Mouse (Mus musculus) neural tube, embryonic 14.5 days (tissue): Measurements from ENCODE around the gene Cdk13. TPM values are rescaled to one million over a fixed set of nuclear protein-coding genes. Genes with fewer than 3 reads are reported as not detected.

Experiments
- ATAC-seq: fragments of 200-750 bp; cut with Nextera tagmentation; 2 replicates; pipeline ENCODE4 v1.8.0; 2017; ENCODE audit warnings: low read depth, mild to moderate bottlenecking, moderate TSS enrichment, moderate library complexity
- H3K27ac ChIP-seq: fragments of 300-500 bp; sonication (generic); 2 replicates; pipeline ENCODE4 v1.5.1; 2014; ENCODE audit warnings: low read depth, mild to moderate bottlenecking, control low read depth, low read length, moderate library complexity, mixed read lengths
- H3K27me3 ChIP-seq: fragments of 300-500 bp; sonication (generic); 2 replicates; pipeline ENCODE4 v1.6.1; 2014; ENCODE audit warnings: low read length; ENCODE audit not compliant: control insufficient read depth, insufficient read depth
- H3K36me3 ChIP-seq: fragments of 300-500 bp; sonication (generic); 2 replicates; pipeline ENCODE4 v1.6.1; 2014; ENCODE audit warnings: low read length, mixed read lengths; ENCODE audit not compliant: control insufficient read depth, insufficient read depth
- H3K4me1 ChIP-seq: fragments of 300-500 bp; sonication (generic); 2 replicates; pipeline ENCODE4 v1.6.1; 2014; ENCODE audit warnings: low read length; ENCODE audit not compliant: control insufficient read depth, insufficient read depth
- H3K4me2 ChIP-seq: fragments of 300-500 bp; sonication (generic); 2 replicates; pipeline ENCODE4 v1.6.1; 2014; ENCODE audit warnings: mild to moderate bottlenecking, low read depth, low read length, control low read depth
- H3K4me3 ChIP-seq: fragments of 300-500 bp; sonication (generic); 2 replicates; pipeline ENCODE4 v1.5.1; 2014; ENCODE audit warnings: low read depth, low read length, control low read depth, mixed read lengths
- H3K9ac ChIP-seq: fragments of 300-500 bp; sonication (generic); replicated peaks from 2 replicates; pipeline ENCODE4 v1.6.1; 2014; ENCODE audit warnings: low read depth, mild to moderate bottlenecking, control low read depth, low read length, mixed read lengths
- H3K9me3 ChIP-seq: fragments of 300-500 bp; sonication (generic); 2 replicates; pipeline ENCODE4 v1.6.1; 2016; ENCODE audit warnings: low read length; ENCODE audit not compliant: control insufficient read depth
- whole genome bisulfite sequencing: fragments of 180-500 bp; shearing (Covaris S2); extraction: QIAGEN DNeasy Blood & Tissue Kit; methylation state at CpG from one replicate; pipeline ENCODE4 v1.1.7; 2014; 5-methylcytosine and 5-hydroxymethylcytosine counted together
- polyA plus RNA-seq: library from polyadenylated mRNA; unstranded; fragments of >200 nt; fragmentation: Nextera tagmentation; extraction: Ambion mirVana; gene quantifications from 2 replicates; pipeline ENCODE4 v1.2.1, GENCODE M21; 2014

Gene Cdk13
- polyA plus RNA-seq, 1 experiment from 2014 or later = 22.5 TPM

DNA sequence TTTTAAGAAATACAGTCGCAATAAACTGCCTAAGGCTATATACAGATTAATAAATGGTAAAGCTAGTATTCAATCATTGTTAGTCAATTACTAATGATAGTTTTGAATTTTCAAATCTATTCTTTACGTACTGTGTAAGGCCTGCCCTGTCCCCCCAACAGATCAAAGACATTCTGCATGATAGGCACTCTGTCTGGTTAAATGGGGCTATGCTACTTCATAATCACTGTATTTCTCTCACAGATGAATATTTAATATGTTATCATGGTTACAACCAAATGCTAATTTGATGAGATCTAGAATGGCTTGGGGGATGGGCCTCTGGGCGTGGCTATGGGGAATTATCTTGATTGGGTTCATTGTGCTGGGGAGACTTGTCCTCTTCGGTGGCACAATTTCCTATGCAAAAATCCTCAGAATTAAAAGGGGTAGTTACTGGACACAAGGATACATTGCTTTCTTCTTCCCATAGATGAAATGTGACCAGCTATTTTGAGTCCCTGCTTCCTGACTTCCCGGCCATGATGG, 96.0 kb downstream of the Cdk13 start:
- Histone ChIP-seq H3K27ac (no peak overlapping the region), H3K4me2 (no peak overlapping the region), H3K4me1 (no peaks in the 10 kb centered on the region), H3K4me3 (no peak overlapping the region), H3K27me3 (no peaks in the 10 kb centered on the region), H3K9me3 (no peaks in the 10 kb centered on the region), H3K9ac (no peak overlapping the region), H3K36me3 (no peaks in the 10 kb centered on the region)
- 76% methylated on average over 5 of the region's 5 CpGs for WGBS
- 0 out of 2 replicates have a peak, but pooled peaks have one; percentile 25 for ATAC-seq

DNA sequence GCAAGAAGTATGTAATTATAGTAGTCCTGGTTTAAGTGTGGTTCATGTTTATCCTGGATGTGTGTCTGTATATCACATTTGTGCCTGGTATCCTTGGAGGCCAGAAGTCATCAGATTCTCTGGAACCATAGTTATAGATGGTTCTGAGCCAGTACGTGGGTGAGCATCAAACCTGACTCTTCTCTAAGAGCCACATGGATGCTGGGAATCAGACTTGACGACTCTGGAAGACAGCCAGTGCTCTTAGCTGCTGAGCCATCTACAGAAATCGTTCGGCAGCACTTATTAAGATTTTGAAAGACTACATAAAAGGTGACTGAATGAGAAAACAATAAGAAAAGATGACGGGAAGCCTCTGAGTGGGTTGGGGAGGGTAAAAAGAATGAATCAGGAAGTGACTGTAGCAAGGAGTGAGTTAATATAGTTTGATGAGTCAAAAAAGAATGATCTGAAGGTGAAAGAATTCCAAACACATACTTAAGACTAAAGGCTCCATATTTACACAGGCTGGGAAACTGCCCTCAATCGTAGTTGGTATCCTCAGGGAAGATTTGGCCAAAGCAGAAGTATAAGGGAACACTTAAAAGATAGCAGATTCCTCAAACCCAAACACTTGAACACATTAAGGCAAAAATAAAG, 99.6 kb downstream of the Cdk13 start:
- no peaks in the 10 kb centered on the region for H3K36me3 ChIP-seq
- no peaks in the 10 kb centered on the region for H3K9me3 ChIP-seq
- no peaks in the 10 kb centered on the region for H3K27me3 ChIP-seq
- H3K9ac ChIP-seq = no peak overlapping the region
- H3K4me3 ChIP-seq = no peak overlapping the region
- no peak overlapping the region for H3K27ac ChIP-seq
- WGBS = 85% methylated on average over 6 of the region's 6 CpGs
- no peak overlapping the region for H3K4me2 ChIP-seq
- no peak for ATAC-seq
- no peaks in the 10 kb centered on the region for H3K4me1 ChIP-seq

DNA sequence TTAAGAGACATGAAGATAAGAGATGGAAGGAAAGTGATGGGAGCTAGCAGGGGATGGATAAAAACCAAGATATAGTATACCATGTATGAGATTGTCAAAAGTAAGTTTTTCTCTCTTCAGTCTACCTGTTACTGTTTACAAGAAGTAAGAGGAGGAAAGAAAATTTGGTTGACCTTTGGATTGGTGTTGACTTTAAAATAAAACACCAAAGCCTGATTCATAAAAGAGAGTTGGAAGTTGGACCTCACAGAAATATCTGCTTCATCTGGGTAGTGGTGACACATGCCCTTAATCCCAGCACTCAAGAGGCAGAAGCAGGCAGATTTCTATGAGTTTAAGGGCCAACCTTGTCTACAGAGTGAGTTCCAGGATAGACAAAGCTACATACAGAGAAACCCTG, 102.6 kb downstream of the Cdk13 start:
- Histone ChIP-seq H3K4me2 (no peak overlapping the region), H3K27ac (no peak overlapping the region), H3K4me1 (no peaks in the 10 kb centered on the region), H3K4me3 (no peak overlapping the region), H3K9me3 (no peaks in the 10 kb centered on the region), H3K9ac (no peak overlapping the region), H3K36me3 (no peaks in the 10 kb centered on the region), H3K27me3 (no peaks in the 10 kb centered on the region)
- no peak for ATAC-seq

DNA sequence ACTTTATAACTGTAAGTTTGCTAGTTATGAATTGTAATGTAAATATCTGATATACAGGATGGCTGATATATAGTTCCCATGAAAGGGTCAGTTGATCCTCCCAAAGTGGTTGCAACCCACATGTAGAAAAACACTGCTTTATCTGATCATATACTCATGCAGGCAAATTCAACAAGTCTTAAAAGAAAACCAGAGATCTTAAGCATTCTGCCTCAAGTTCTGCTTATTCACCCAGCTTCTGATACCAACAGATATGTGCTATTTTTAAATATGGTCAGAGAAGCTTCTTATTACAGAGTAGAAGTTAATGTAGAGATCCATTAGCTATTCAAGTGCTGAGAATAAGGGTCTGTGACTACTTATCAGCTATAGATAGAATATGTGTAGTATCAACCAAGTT, 103.6 kb downstream of the Cdk13 start:
- Histone ChIP-seq H3K9ac (no peak overlapping the region), H3K4me2 (no peak overlapping the region), H3K4me3 (no peak overlapping the region), H3K27me3 (no peaks in the 10 kb centered on the region), H3K36me3 (no peaks in the 10 kb centered on the region), H3K27ac (no peak overlapping the region), H3K9me3 (no peaks in the 10 kb centered on the region), H3K4me1 (peaks cover under 1% of the 10 kb centered on the region; the same call in 1 of the 2 replicates)
- ATAC-seq = no peak

DNA sequence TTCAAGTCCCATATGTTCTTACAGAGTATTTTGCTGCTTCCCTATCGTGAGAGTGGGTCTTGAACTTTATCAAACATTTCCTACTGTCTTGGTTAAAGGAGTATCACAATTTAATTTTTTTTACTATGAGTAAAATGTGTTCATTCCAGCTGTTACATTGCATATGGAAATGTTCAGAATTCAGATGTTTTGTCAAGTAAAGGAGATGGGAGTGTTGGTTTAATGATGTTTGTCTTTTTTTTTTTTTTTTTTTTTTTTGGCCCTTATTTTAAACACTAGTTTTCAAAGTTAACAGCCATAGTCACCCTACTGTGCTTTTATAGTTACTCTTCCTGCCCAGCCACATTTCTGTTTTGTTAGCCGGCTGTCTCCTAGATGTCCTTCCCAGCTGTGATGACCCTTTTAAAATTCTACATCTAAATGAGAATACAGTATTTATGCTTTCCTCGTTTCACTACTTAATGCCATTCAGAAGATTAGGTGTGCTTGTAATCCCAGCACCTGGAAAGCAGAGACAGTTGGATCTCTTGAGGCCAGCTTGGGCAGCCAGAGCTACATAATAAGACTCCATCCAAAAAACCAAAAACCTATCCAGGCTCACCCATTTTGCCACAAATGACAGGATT, 104.7 kb downstream of the Cdk13 start:
- 65% methylated on average over 3 of the region's 3 CpGs for WGBS
- Histone ChIP-seq H3K4me2 (no peak overlapping the region), H3K36me3 (no peaks in the 10 kb centered on the region), H3K4me3 (no peak overlapping the region), H3K9me3 (no peaks in the 10 kb centered on the region), H3K27ac (no peak overlapping the region), H3K9ac (no peak overlapping the region), H3K4me1 (peaks cover 4% of the 10 kb centered on the region; the same call in 1 of the 2 replicates), H3K27me3 (no peaks in the 10 kb centered on the region)
- no peak for ATAC-seq

DNA sequence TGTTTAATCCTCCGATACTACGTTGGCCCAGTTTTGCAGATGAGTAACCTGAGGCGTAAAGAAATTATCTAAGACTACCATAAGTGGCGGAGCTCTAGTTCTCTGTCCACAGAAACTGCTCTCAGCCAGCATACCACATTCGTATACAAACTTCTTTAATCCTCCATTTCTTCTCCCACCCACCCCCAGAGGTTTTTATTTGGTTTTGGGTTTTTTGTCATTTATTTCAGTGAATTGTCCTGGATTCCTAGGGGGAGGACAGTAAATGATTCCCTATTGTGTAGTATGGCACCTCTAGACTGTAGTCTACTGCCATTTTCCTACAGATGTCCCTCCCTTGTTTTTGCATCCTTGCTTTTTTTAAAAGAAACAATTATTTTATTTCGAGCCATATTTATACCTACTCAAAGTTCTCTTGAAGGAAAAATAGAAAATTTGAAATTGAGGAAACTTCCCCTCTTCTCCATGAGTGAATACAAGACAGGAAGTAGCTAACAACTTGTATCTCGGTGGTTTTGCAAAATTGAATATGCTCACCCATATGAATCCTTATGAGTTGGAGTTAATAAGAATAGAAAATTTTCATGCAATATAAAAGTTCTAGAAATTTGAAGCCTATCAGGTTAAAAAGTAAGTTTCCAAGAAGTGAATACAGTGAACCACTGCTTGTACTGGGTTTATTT, 108.9 kb downstream of the Cdk13 start:
- H3K36me3 ChIP-seq = no peaks in the 10 kb centered on the region
- H3K4me3 ChIP-seq = peak overlapping the region; percentile 61
- H3K27ac ChIP-seq = peak overlapping the region; percentile 79; the same call in 1 of the 2 replicates
- H3K4me1 ChIP-seq = peaks cover 4% of the 10 kb centered on the region; the same call in 1 of the 2 replicates
- H3K9me3 ChIP-seq = no peaks in the 10 kb centered on the region
- H3K27me3 ChIP-seq = no peaks in the 10 kb centered on the region
- WGBS = 20% methylated on average over 7 of the region's 7 CpGs
- no peak for ATAC-seq
- H3K4me2 ChIP-seq = peak overlapping the region; percentile 80
- H3K9ac ChIP-seq = peak overlapping the region; percentile 84

DNA sequence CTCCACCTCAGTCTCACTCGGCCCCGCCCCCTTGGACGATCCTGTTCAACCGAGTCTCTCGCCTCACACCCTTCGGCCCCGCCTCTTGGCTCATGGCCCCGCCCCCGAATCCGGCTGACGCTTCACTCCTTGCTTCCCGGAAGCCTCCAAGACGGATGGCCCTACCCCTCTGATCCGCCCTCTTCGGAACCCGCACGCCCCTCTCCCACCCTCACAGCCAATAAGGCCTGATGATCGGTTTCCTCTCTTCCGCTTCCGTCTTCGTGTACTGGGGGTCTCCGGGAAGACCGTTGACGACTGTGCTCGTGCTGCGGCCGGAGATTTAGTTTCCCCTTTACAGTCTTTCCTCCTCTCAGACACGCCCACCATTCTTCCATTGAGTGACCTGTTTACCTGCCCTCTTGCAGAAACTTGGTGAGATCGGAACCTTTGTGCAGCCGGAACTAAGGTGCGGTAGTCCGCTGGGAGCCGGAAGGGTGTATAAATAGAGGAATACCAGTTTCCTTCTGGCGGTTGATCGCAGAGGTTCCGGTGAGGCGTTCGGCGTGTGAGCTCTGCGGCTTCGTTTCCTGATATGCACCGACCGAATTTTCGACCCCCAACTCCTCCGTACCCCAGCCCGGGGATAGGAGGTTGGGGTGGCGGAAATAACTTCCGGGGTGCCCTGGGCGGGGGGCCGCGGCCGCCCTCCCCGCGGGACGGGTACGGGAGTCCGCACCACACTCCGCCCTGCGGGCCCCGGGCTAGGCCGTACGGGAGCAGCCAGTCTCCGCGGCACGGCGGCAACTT, 109.8 kb downstream of the Cdk13 start, which contains the start of the genes Mplkip and Sugct:
Gene Mplkip, plus strand, starts transcription at position 282 of the 789 bp plus-strand sequence.
Gene Sugct, minus strand, starts transcription at position 643 of the 789 bp plus-strand sequence.
- H3K27ac ChIP-seq = peak within 1 kb of the TSS; percentile 79
- H3K9me3 ChIP-seq = no peaks in the 10 kb centered on the region
- peak; percentile 99 for ATAC-seq
- H3K9ac ChIP-seq = peak within 1 kb of the TSS; percentile 84
- WGBS = under 1% methylated on average over 65 of the region's 66 CpGs
- H3K4me2 ChIP-seq = peak within 1 kb of the TSS; percentile 80
- peak within 1 kb of the TSS; percentile 61 for H3K4me3 ChIP-seq
- no peaks in the 10 kb centered on the region for H3K27me3 ChIP-seq
- no peaks in the 10 kb centered on the region for H3K36me3 ChIP-seq
- H3K4me1 ChIP-seq = peaks cover 4% of the 10 kb centered on the region; the same call in 1 of the 2 replicates

DNA sequence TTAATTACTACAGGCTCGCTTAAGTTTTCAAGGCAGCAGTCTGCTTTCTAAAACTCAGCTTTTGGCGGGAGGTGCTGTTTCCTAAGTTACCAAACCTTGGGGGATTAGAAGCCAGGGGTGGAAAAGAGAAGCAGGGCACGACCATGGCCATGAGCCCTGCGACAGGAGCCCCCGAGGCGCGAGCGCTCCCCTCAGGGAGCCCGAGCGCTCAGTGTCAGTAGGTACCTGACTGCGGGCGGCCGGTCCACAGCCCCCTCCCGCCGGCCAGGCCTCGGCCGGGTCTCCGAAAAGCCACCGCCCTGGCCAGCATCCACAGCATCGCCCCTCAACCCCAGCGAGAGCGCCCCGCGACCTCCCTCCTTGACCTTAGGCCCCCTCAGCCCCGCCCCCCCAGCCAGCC, 110.5 kb downstream of the Cdk13 start:
- WGBS = under 1% methylated on average over 23 of the region's 25 CpGs
- Histone ChIP-seq H3K27me3 (no peaks in the 10 kb centered on the region), H3K9me3 (no peaks in the 10 kb centered on the region), H3K4me1 (peaks cover 4% of the 10 kb centered on the region; the same call in 1 of the 2 replicates), H3K27ac (peak overlapping the region; percentile 70), H3K36me3 (no peaks in the 10 kb centered on the region), H3K9ac (peak overlapping the region; percentile 54; the same call in 1 of the 2 replicates), H3K4me2 (peak overlapping the region; percentile 43), H3K4me3 (peak overlapping the region; percentile 61)
- ATAC-seq = peak; percentile 83
